Mouse (Mus musculus): Measurements from ENCODE around the gene Xpo6.

Xpo6 gene

GRCm38 (mm10) chr7:126080949-126081654 is 119.2 kb downstream of the Xpo6 start:
- in situ Hi-C loops (cut with MboI), result no loop called here

- in situ Hi-C loops (cut with MboI), result no loop called here
Measured at GRCm38 (mm10) chr7:126076935-126077334, 123.4 kb downstream of the Xpo6 start.

GRCm38 (mm10) chr7:126075058-126075457 is 125.2 kb downstream of the Xpo6 start:
- in situ Hi-C loops (cut with MboI), result no loop called here

- in situ Hi-C loops (cut with MboI), result no loop called here
Measured at GRCm38 (mm10) chr7:126070321-126070720, 130.0 kb downstream of the Xpo6 start.

- in situ Hi-C loops (cut with MboI), result no loop called here
Measured at GRCm38 (mm10) chr7:126066777-126067176, 133.5 kb downstream of the Xpo6 start.

- in situ Hi-C loops (cut with MboI), result no loop called here
Measured at GRCm38 (mm10) chr7:126065243-126065876, 134.9 kb downstream of the Xpo6 start.

- in situ Hi-C loops (cut with MboI), result no loop called here
Measured at GRCm38 (mm10) chr7:126062228-126062627, 138.1 kb downstream of the Xpo6 start.

- in situ Hi-C loops (cut with MboI), result no loop called here
Measured at GRCm38 (mm10) chr7:126058918-126059317, 141.4 kb downstream of the Xpo6 start.

GRCm38 (mm10) chr7:126057332-126057914 is 142.9 kb downstream of the Xpo6 start:
- in situ Hi-C loops (cut with MboI), result no loop called here

- in situ Hi-C loops (cut with MboI), result no loop called here
Measured at GRCm38 (mm10) chr7:126054574-126054973, 145.7 kb downstream of the Xpo6 start.

GRCm38 (mm10) chr7:126053618-126054017 is 146.7 kb downstream of the Xpo6 start:
- in situ Hi-C loops (cut with MboI), result no loop called here

- in situ Hi-C loops (cut with MboI), result no loop called here
Measured at GRCm38 (mm10) chr7:126051910-126052309, 148.4 kb downstream of the Xpo6 start.
